Mouse (Mus musculus): ENCODE measurements at regions not wholly inside any gene's neighbourhood (a gene's known extent, or its start where the extent isn't known, plus 50 kb on each side); places are given as distances from the start of the nearest gene placed in this dataset.

DNA sequence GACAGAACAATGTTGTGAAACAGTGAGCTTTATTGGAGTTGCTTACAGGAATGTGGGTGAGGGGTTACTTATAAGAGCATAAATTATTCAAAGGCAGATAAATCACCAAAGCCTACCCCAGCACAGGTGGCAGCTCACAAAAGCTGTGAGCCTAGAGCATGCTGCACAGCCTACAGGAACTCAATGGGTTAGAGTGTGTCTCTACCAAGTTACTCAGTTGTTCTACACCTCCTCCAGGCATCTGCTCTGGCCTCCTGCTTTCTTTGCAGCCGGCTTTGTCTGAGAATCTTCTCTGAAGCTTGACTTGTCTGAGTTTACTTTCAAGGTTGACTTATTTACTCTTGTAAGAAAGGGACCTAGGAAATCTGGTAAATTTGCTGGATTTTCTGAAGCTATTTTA lies 336.5 kb downstream of the Fscb start:
- TF ChIP-seq CTCF (IDR thresholded peaks at IDR 0.05; ENCODE audit: low read depth, low read length) (no peak), POLR2A (IDR thresholded peaks at IDR 0.05; ENCODE audit: extremely low read depth, insufficient read depth, low read length) (no peak)

All from liver, adult 2 months (tissue).